Mouse (Mus musculus): ENCODE data around the gene Cav3. TPM values are rescaled to one million over a fixed set of nuclear protein-coding genes. Genes with fewer than 3 reads are reported as not detected.

Gene Cav3
- polyA plus RNA-seq, 1 experiment = 0.23 TPM

- TF ChIP-seq CTCF (IDR thresholded peaks at IDR 0.05; ENCODE audit: borderline replicate concordance, extremely low read depth, insufficient read depth, insufficient read length) (no peak), POLR2A (IDR thresholded peaks at IDR 0.05; ENCODE audit: borderline replicate concordance, extremely low read depth, insufficient read depth, insufficient read length, poor library complexity, severe bottlenecking) (no peak)
- no peak for DNase-seq (ENCODE audit: low read depth)
Observed at GRCm38 (mm10) chr6:112495219-112495618, 35.9 kb downstream of the Cav3 start.

- DNase-seq (ENCODE audit: low read depth) = no peak
- TF ChIP-seq POLR2A (IDR thresholded peaks at IDR 0.05; ENCODE audit: borderline replicate concordance, extremely low read depth, insufficient read depth, insufficient read length, poor library complexity, severe bottlenecking) (no peak), CTCF (IDR thresholded peaks at IDR 0.05; ENCODE audit: borderline replicate concordance, extremely low read depth, insufficient read depth, insufficient read length) (no peak)
Observed at GRCm38 (mm10) chr6:112496291-112497060, 37.2 kb downstream of the Cav3 start.

GRCm38 (mm10) chr6:112497456-112497855 is 38.2 kb downstream of the Cav3 start:
- DNase-seq (ENCODE audit: low read depth) = no peak
- TF ChIP-seq CTCF (IDR thresholded peaks at IDR 0.05; ENCODE audit: borderline replicate concordance, extremely low read depth, insufficient read depth, insufficient read length) (no peak), POLR2A (IDR thresholded peaks at IDR 0.05; ENCODE audit: borderline replicate concordance, extremely low read depth, insufficient read depth, insufficient read length, poor library complexity, severe bottlenecking) (no peak)

- no peak for DNase-seq (ENCODE audit: low read depth)
- TF ChIP-seq CTCF (IDR thresholded peaks at IDR 0.05; ENCODE audit: borderline replicate concordance, extremely low read depth, insufficient read depth, insufficient read length) = no peak
- no peak for TF ChIP-seq POLR2A (IDR thresholded peaks at IDR 0.05; ENCODE audit: borderline replicate concordance, extremely low read depth, insufficient read depth, insufficient read length, poor library complexity, severe bottlenecking)
Observed at GRCm38 (mm10) chr6:112498716-112499115, 39.4 kb downstream of the Cav3 start.

- TF ChIP-seq CTCF (IDR thresholded peaks at IDR 0.05; ENCODE audit: borderline replicate concordance, extremely low read depth, insufficient read depth, insufficient read length) = no peak
- no peak for TF ChIP-seq POLR2A (IDR thresholded peaks at IDR 0.05; ENCODE audit: borderline replicate concordance, extremely low read depth, insufficient read depth, insufficient read length, poor library complexity, severe bottlenecking)
- no peak for DNase-seq (ENCODE audit: low read depth)
Observed at GRCm38 (mm10) chr6:112499456-112499855, 40.2 kb downstream of the Cav3 start.

- no peak for TF ChIP-seq POLR2A (IDR thresholded peaks at IDR 0.05; ENCODE audit: borderline replicate concordance, extremely low read depth, insufficient read depth, insufficient read length, poor library complexity, severe bottlenecking)
- no peak for TF ChIP-seq CTCF (IDR thresholded peaks at IDR 0.05; ENCODE audit: borderline replicate concordance, extremely low read depth, insufficient read depth, insufficient read length)
- DNase-seq (ENCODE audit: low read depth) = peak; percentile 8
Observed at GRCm38 (mm10) chr6:112501156-112501555, 41.9 kb downstream of the Cav3 start.

- DNase-seq (ENCODE audit: low read depth) = no peak
- TF ChIP-seq CTCF (IDR thresholded peaks at IDR 0.05; ENCODE audit: borderline replicate concordance, extremely low read depth, insufficient read depth, insufficient read length) (no peak), POLR2A (IDR thresholded peaks at IDR 0.05; ENCODE audit: borderline replicate concordance, extremely low read depth, insufficient read depth, insufficient read length, poor library complexity, severe bottlenecking) (no peak)
Observed at GRCm38 (mm10) chr6:112507617-112508016, 48.3 kb downstream of the Cav3 start.

- peak; percentile 32 for DNase-seq (ENCODE audit: low read depth)
- no peak for TF ChIP-seq POLR2A (IDR thresholded peaks at IDR 0.05; ENCODE audit: borderline replicate concordance, extremely low read depth, insufficient read depth, insufficient read length, poor library complexity, severe bottlenecking)
- no peak for TF ChIP-seq CTCF (IDR thresholded peaks at IDR 0.05; ENCODE audit: borderline replicate concordance, extremely low read depth, insufficient read depth, insufficient read length)
Observed at GRCm38 (mm10) chr6:112509590-112510131, 50.4 kb downstream of the Cav3 start.

- peak; percentile 82 for DNase-seq (ENCODE audit: low read depth)
Observed at GRCm38 (mm10) chr6:112510346-112510745, 51.0 kb downstream of the Cav3 start.

GRCm38 (mm10) chr6:112514591-112514990 is 55.3 kb downstream of the Cav3 start:
- no peak for DNase-seq (ENCODE audit: low read depth)
- TF ChIP-seq POLR2A (IDR thresholded peaks at IDR 0.05; ENCODE audit: borderline replicate concordance, extremely low read depth, insufficient read depth, insufficient read length, poor library complexity, severe bottlenecking) (no peak), CTCF (IDR thresholded peaks at IDR 0.05; ENCODE audit: borderline replicate concordance, extremely low read depth, insufficient read depth, insufficient read length) (no peak)

More at GRCm38 (mm10) chr6:112510346-112510745, 51.0 kb downstream of the Cav3 start:
- TF ChIP-seq CTCF (IDR thresholded peaks at IDR 0.05; ENCODE audit: borderline replicate concordance, extremely low read depth, insufficient read depth, insufficient read length) (no peak), POLR2A (IDR thresholded peaks at IDR 0.05; ENCODE audit: borderline replicate concordance, extremely low read depth, insufficient read depth, insufficient read length, poor library complexity, severe bottlenecking) (no peak)

- TF ChIP-seq POLR2A (IDR thresholded peaks at IDR 0.05; ENCODE audit: borderline replicate concordance, extremely low read depth, insufficient read depth, insufficient read length, poor library complexity, severe bottlenecking) = no peak
- DNase-seq (ENCODE audit: low read depth) = peak; percentile 72
Observed at GRCm38 (mm10) chr6:112516496-112516895, 57.2 kb downstream of the Cav3 start.

GRCm38 (mm10) chr6:112517572-112517971 is 58.3 kb downstream of the Cav3 start:
- DNase-seq (ENCODE audit: low read depth) = no peak
- no peak for TF ChIP-seq POLR2A (IDR thresholded peaks at IDR 0.05; ENCODE audit: borderline replicate concordance, extremely low read depth, insufficient read depth, insufficient read length, poor library complexity, severe bottlenecking)
